Comparison of ENCODE assay signal across 26 mouse cellular contexts in genomic region chr3:141952931-141953330, GRCm38 (mm10).
DNase-seq lines count a peak whose midpoint lies in the region; ATAC-seq and TF ChIP-seq lines count a peak whose summit lies in the region.
"Had no signal": no experiment of that assay in that cellular context is flagged by ENCODE, and none has a peak within 500 bp of the region (broad histone marks: within the 10 kb centered on the region; RNA-seq: fewer than 3 reads in every experiment).

No protein-coding gene starts in this region.

- peak; percentile 45 for DNase-seq in forebrain, embryonic 10.5 days (ENCODE audit: extremely low spot score, low spot score)
- no peak for DNase-seq in forebrain, postnatal 0 days
- peak; percentile 87 for DNase-seq in brain, embryonic 14.5 days (ENCODE audit: low read depth)
- peak; percentile 31 for DNase-seq in midbrain, postnatal 0 days (ENCODE audit: low spot score)
- DNase-seq in adrenal gland, adult 8-10 months, result no peak
- DNase-seq in heart, postnatal 25 days (ENCODE audit: low spot score), result no peak
- no peak for DNase-seq in cerebellum, adult 11-12 months
- DNase-seq: adrenal gland, postnatal 14 days; cerebellum, adult 18-20 months; cerebellum, postnatal 10 days; gastrocnemius, postnatal 14 days; heart, postnatal 14 days; kidney, adult 8-10 months; kidney, postnatal 4 days; left cerebral cortex, postnatal 4 days; liver, postnatal 0 days; thymus, postnatal 14 days had no signal

- intact Hi-C loops in heart, postnatal 25 days (cut with DNase I), result no loop called here

- 0 out of 2 replicates have a peak, but pooled peaks cover 2% of the 10 kb centered on the region for H3K36me3 ChIP-seq in forebrain, embryonic 10.5 days (replicated peaks)
- no peaks in the 10 kb centered on the region for H3K36me3 ChIP-seq in forebrain, postnatal 0 days (ENCODE audit: insufficient read depth)
- H3K36me3 ChIP-seq in forebrain, embryonic 15.5 days, result no peaks in the 10 kb centered on the region
- no peaks in the 10 kb centered on the region for H3K36me3 ChIP-seq in midbrain, postnatal 0 days (ENCODE audit: insufficient read depth, low read length)
- H3K36me3 ChIP-seq: G1E; hindbrain, embryonic 13.5 days; liver, embryonic 12.5 days had no signal

- H3K9me3 ChIP-seq in forebrain, embryonic 10.5 days, result no peaks in the 10 kb centered on the region
- H3K9me3 ChIP-seq in forebrain, postnatal 0 days (ENCODE audit: low read length), result no peaks in the 10 kb centered on the region
- no peaks in the 10 kb centered on the region for H3K9me3 ChIP-seq in forebrain, embryonic 15.5 days
- H3K9me3 ChIP-seq in midbrain, postnatal 0 days (ENCODE audit: low read length), result no peaks in the 10 kb centered on the region
- H3K9me3 ChIP-seq: G1E; hindbrain, embryonic 13.5 days; liver, embryonic 12.5 days had no signal

- no peak for ATAC-seq in forebrain, postnatal 0 days
- ATAC-seq in forebrain, embryonic 15.5 days (replicated peaks), result peak; percentile 66; the same call in 1 of the 2 replicates
- ATAC-seq in midbrain, postnatal 0 days (ENCODE audit: low FRiP score), result no peak
- ATAC-seq: intestine, embryonic 16.5 days; liver, embryonic 12.5 days; liver, postnatal 0 days; lung, postnatal 0 days; Patski had no signal

- TF ChIP-seq POLR2A in brain, embryonic 14.5 days (IDR thresholded peaks at IDR 0.05; ENCODE audit: borderline replicate concordance, extremely low read depth, insufficient read depth, insufficient read length, poor library complexity, severe bottlenecking), result no peak

- no peaks in the 10 kb centered on the region for H3K27me3 ChIP-seq in forebrain, embryonic 10.5 days (ENCODE audit: poor library complexity, severe bottlenecking)
- H3K27me3 ChIP-seq in forebrain, postnatal 0 days (ENCODE audit: insufficient read depth, low read length), result no peaks in the 10 kb centered on the region
- no peaks in the 10 kb centered on the region for H3K27me3 ChIP-seq in forebrain, embryonic 15.5 days
- H3K27me3 ChIP-seq in midbrain, postnatal 0 days (ENCODE audit: insufficient read depth, low read length), result no peaks in the 10 kb centered on the region
- H3K27me3 ChIP-seq: hindbrain, embryonic 13.5 days; liver, embryonic 12.5 days had no signal

- no peak overlapping the region for H3K4me2 ChIP-seq in forebrain, postnatal 0 days (ENCODE audit: low read depth)
- no peak overlapping the region for H3K4me2 ChIP-seq in forebrain, embryonic 15.5 days (replicated peaks)
- no peak overlapping the region for H3K4me2 ChIP-seq in midbrain, postnatal 0 days (ENCODE audit: low read depth, low read length, poor library complexity, severe bottlenecking)
- H3K4me2 ChIP-seq: hindbrain, embryonic 13.5 days; liver, embryonic 12.5 days had no signal

- 22% methylated on average over 6 of the region's 6 CpGs for WGBS in forebrain, embryonic 10.5 days
- WGBS in forebrain, postnatal 0 days, result 8% methylated on average over 6 of the region's 6 CpGs
- 3% methylated on average over 6 of the region's 6 CpGs for WGBS in forebrain, embryonic 15.5 days
- WGBS in midbrain, postnatal 0 days, result 27% methylated on average over 6 of the region's 6 CpGs

- TF ChIP-seq CTCF in forebrain, postnatal 0 days (IDR thresholded peaks at IDR 0.05; ENCODE audit: low read depth), result no peak
- TF ChIP-seq CTCF in brain, embryonic 14.5 days (IDR thresholded peaks at IDR 0.05; ENCODE audit: borderline replicate concordance, extremely low read depth, insufficient read depth, insufficient read length), result no peak
- TF ChIP-seq CTCF in midbrain, postnatal 0 days (IDR thresholded peaks at IDR 0.05), result no peak

- 0 out of 2 replicates have a peak overlapping the region, but pooled peaks have one; percentile 17 for H3K27ac ChIP-seq in forebrain, embryonic 10.5 days
- no peak overlapping the region for H3K27ac ChIP-seq in forebrain, postnatal 0 days (ENCODE audit: low read depth, low read length)
- H3K27ac ChIP-seq in forebrain, embryonic 15.5 days (replicated peaks), result no peak overlapping the region
- H3K27ac ChIP-seq in midbrain, postnatal 0 days (ENCODE audit: low read depth, low read length), result no peak overlapping the region
- H3K27ac ChIP-seq: hindbrain, embryonic 13.5 days; kidney, postnatal 0 days; liver, embryonic 12.5 days; macrophage had no signal

- no peak overlapping the region for H3K4me3 ChIP-seq in forebrain, embryonic 10.5 days
- H3K4me3 ChIP-seq in forebrain, postnatal 0 days (ENCODE audit: low read depth, low read length), result no peak overlapping the region
- no peak overlapping the region for H3K4me3 ChIP-seq in forebrain, embryonic 15.5 days
- no peak overlapping the region for H3K4me3 ChIP-seq in midbrain, postnatal 0 days (ENCODE audit: low read depth, low read length)
- H3K4me3 ChIP-seq: hindbrain, embryonic 13.5 days; liver, embryonic 12.5 days had no signal

- peaks cover 30% of the 10 kb centered on the region for H3K4me1 ChIP-seq in forebrain, embryonic 10.5 days
- peaks cover 3% of the 10 kb centered on the region; the same call in 1 of the 2 replicates for H3K4me1 ChIP-seq in forebrain, postnatal 0 days (ENCODE audit: insufficient read depth)
- H3K4me1 ChIP-seq in forebrain, embryonic 15.5 days, result peaks cover 22% of the 10 kb centered on the region
- no peaks in the 10 kb centered on the region for H3K4me1 ChIP-seq in midbrain, postnatal 0 days (ENCODE audit: insufficient read depth, low read length)
- H3K4me1 ChIP-seq: liver, embryonic 12.5 days had no signal

- no peak overlapping the region for H3K9ac ChIP-seq in forebrain, postnatal 0 days
- no peak overlapping the region for H3K9ac ChIP-seq in forebrain, embryonic 15.5 days (replicated peaks)
- no peak overlapping the region for H3K9ac ChIP-seq in midbrain, postnatal 0 days (replicated peaks; ENCODE audit: low read length, poor library complexity, severe bottlenecking)
- H3K9ac ChIP-seq: hindbrain, embryonic 13.5 days; liver, embryonic 12.5 days; liver, postnatal 0 days had no signal

Comparison
In these comparisons a context has a peak if more than half of its experiments do, and no peak if none do; other contexts are left out.
1. DNase-seq: peak in forebrain, embryonic 10.5 days (single experiment), brain, embryonic 14.5 days (single experiment) and midbrain, postnatal 0 days (single experiment); none in forebrain, postnatal 0 days (single experiment), adrenal gland, adult 8-10 months (single experiment), heart, postnatal 25 days (single experiment) and cerebellum, adult 11-12 months (single experiment).